Mouse (Mus musculus): ENCODE measurements around the gene Gm45062.

DNA sequence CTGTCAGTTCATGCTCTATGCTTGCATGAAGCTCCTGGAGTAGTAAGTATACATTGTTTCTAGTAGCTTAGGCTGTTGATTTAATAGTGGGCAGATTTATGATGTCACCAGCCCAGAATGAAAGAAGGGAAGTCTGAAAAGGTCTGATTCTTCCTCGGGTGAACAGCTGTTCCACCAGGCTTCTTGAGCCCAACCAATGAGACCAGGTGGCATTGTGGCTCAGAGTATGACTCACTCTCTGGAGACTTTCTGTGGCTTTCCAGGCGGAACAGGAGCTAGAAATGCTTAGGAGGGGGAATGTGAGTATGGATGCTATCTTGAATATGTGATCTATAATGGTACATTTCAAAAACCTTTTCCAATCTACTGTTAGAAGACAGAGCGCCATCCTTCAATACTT, 363.8 kb downstream of the Gm45062 start:
- no peak for TF ChIP-seq CTCF (IDR thresholded peaks at IDR 0.05)
- no peak for TF ChIP-seq EP300 (IDR thresholded peaks at IDR 0.05)
